Mouse (Mus musculus) liver, embryonic 14.5 days (tissue): Measurements from ENCODE around the gene Strbp.

Source experiments
- CTCF ChIP-seq: IDR thresholded peaks from 2 replicates; pipeline ENCODE4 v1.5.1; 2016; ENCODE audit warnings: antibody characterized with exemption, low read depth, control low read depth
- EP300 ChIP-seq: IDR thresholded peaks from 2 replicates; pipeline ENCODE4 v1.6.1; 2016; ENCODE audit warnings: antibody characterized with exemption, low read depth

DNA sequence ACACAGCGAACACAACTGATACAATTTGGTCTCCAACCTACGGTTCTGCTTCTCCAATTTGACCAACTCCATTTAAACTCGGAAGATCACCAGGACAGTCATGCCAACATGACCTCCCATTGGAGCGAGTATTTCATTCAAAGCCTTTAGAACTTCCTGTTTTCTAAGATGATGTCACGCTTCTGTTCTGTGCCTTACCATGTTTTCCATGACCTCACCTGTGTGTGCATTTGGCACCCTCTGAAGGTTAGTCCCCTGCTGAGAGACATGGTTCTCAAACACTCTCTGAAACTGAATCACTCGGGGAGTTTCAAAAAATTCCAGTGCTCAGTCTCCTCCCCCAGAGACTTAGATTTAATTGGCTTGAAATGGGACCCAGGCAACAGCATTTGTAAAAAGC, 12.6 kb upstream of the Strbp start:
- TF ChIP-seq CTCF, result no peak
- TF ChIP-seq EP300, result no peak
